Mouse (Mus musculus) layer of hippocampus, postnatal 36 days (tissue): ENCODE results near the gene Tubb5. TPM values are rescaled to one million over a fixed set of nuclear protein-coding genes. Genes with fewer than 3 reads are reported as not detected.
A peak's percentile ranks its signal among the peaks of the same experiment; 100 is the strongest.

Experiments used
- DNase-seq, 2 experiments: peaks; one replicate each; pipeline ENCODE4 v3.0.0; 2022
- total RNA-seq, 2 experiments: library from RNA; stranded (reverse); gene quantifications; 2 replicates each; pipeline ENCODE4 v1.2.3; 2021

Gene Tubb5
- total RNA-seq = 100 to 1,000 TPM; 360 to 381 TPM

- DNase-seq = peak; percentile 96
Measured at GRCm38 (mm10) chr17:35838122-35838544, at the start of gene Tubb5. TSS of gene Tubb5 (minus strand) at chr17:35838306.

- no peak for DNase-seq
Measured at GRCm38 (mm10) chr17:35887725-35888124, 49.6 kb upstream of the Tubb5 start.

- DNase-seq = no peak
Measured at GRCm38 (mm10) chr17:35883777-35884176, 45.7 kb upstream of the Tubb5 start.

- DNase-seq = no peak
Measured at GRCm38 (mm10) chr17:35882924-35883323, 44.8 kb upstream of the Tubb5 start.

GRCm38 (mm10) chr17:35879245-35880057 is 41.3 kb upstream of the Tubb5 start, which contains the start of gene Dhx16:
TSS of gene Dhx16 (plus strand) at chr17:35879819.
- DNase-seq = peak; percentile 94

- DNase-seq = no peak
Measured at GRCm38 (mm10) chr17:35874721-35875120, 36.6 kb upstream of the Tubb5 start.

- DNase-seq = peak; percentile 84 to 85
Measured at GRCm38 (mm10) chr17:35873774-35874519, 35.8 kb upstream of the Tubb5 start.

- DNase-seq = no peak
Measured at GRCm38 (mm10) chr17:35870884-35871696, 33.0 kb upstream of the Tubb5 start.

GRCm38 (mm10) chr17:35870151-35870883 is 32.2 kb upstream of the Tubb5 start:
- DNase-seq = no peak

- DNase-seq = no peak
Measured at GRCm38 (mm10) chr17:35869346-35870067, 31.4 kb upstream of the Tubb5 start.

GRCm38 (mm10) chr17:35868961-35869345 is 30.8 kb upstream of the Tubb5 start:
- no peak for DNase-seq

GRCm38 (mm10) chr17:35868165-35868820 is 30.2 kb upstream of the Tubb5 start:
- DNase-seq = no peak

GRCm38 (mm10) chr17:35866911-35867890 is 29.1 kb upstream of the Tubb5 start:
- no peak for DNase-seq

GRCm38 (mm10) chr17:35866281-35866831 is 28.2 kb upstream of the Tubb5 start:
- no peak for DNase-seq

GRCm38 (mm10) chr17:35865481-35866280 is 27.6 kb upstream of the Tubb5 start, which contains the start of gene Ppp1r18:
TSS of gene Ppp1r18 (plus strand) at chr17:35865593.
- no peak for DNase-seq

GRCm38 (mm10) chr17:35864832-35865353 is 26.8 kb upstream of the Tubb5 start:
- DNase-seq = no peak

- DNase-seq = peak; percentile 92 to 93
Measured at GRCm38 (mm10) chr17:35861198-35861857, 23.2 kb upstream of the Tubb5 start, which contains the start of gene Nrm. TSS of gene Nrm (plus strand) at chr17:35861318.
